Mouse (Mus musculus) CD4-positive, CD25-positive, alpha-beta regulatory T cell, adult 4 months (primary cell): ENCODE measurements at regions not wholly inside any gene's neighbourhood (a gene's known extent, or its start where the extent isn't known, plus 50 kb on each side); places are given as distances from the start of the nearest gene placed in this dataset.

Experiments
- ATAC-seq: one replicate; pipeline ENCODE4 v1.8.0; 2017

DNA sequence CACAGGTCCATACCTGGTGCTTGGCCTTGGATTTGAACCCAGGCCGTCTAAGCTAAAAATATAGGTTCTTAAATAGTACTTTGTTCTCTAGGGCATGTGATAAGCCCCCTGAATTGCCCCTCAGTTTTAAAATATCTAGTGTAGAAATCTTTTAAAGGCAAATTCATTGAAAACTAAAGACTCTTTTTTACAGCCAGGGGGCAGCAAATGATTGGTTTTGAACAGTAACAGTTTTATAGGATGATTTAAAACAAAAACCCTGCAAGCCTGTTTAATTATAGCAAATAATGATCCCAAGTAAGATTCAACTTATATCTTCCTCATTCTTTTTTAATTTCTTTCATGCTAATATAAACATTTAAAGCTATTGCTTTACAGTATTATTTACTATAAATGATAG, 58.9 kb upstream of the Fam92a start:
- no peak for ATAC-seq
